12 mouse cellular contexts compared by ENCODE assay signal in genomic region chr1:39731543-39731942, GRCm38 (mm10). TPM values are rescaled to one million over a fixed set of nuclear protein-coding genes. Genes with fewer than 3 reads are reported as not detected.
DNase-seq lines count a peak whose midpoint lies in the region; ATAC-seq and TF ChIP-seq lines count a peak whose summit lies in the region.
"Had no signal": no experiment of that assay in that cellular context is flagged by ENCODE, and none has a peak within 500 bp of the region (broad histone marks: within the 10 kb centered on the region; RNA-seq: fewer than 3 reads in every experiment).

No protein-coding gene starts in this region.

- H3K9ac ChIP-seq in liver, adult 2 months (ENCODE audit: low read depth, low read length) = no peak overlapping the region
- H3K9ac ChIP-seq in liver, embryonic 11.5 days (ENCODE audit: low read depth, low read length) = no peak overlapping the region
- H3K9ac ChIP-seq in kidney, embryonic 14.5 days (ENCODE audit: low read depth, low read length) = no peak overlapping the region
- H3K9ac ChIP-seq: embryonic facial prominence, embryonic 13.5 days; neural tube, embryonic 12.5 days had no signal

- no peak for TF ChIP-seq CTCF in liver, adult 2 months (IDR thresholded peaks at IDR 0.05; ENCODE audit: low read depth, low read length)

- no peaks in the 10 kb centered on the region for H3K9me3 ChIP-seq in liver, embryonic 11.5 days (ENCODE audit: control insufficient read depth, low read length)
- peaks cover 5% of the 10 kb centered on the region; the same call in 1 of the 2 replicates for H3K9me3 ChIP-seq in embryonic facial prominence, embryonic 10.5 days
- H3K9me3 ChIP-seq in kidney, embryonic 14.5 days (ENCODE audit: control insufficient read depth, low read length) = no peaks in the 10 kb centered on the region
- H3K9me3 ChIP-seq: embryonic facial prominence, embryonic 13.5 days; neural tube, embryonic 12.5 days had no signal

- no peak for ATAC-seq in liver, embryonic 11.5 days (replicated peaks; ENCODE audit: low FRiP score)
- no peak for ATAC-seq in kidney, embryonic 14.5 days (ENCODE audit: low FRiP score, low TSS enrichment)

- peaks cover 2% of the 10 kb centered on the region; the same call in 1 of the 2 replicates for H3K4me1 ChIP-seq in liver, adult 2 months (ENCODE audit: control insufficient read depth, insufficient read depth, low read length)
- H3K4me1 ChIP-seq in liver, embryonic 11.5 days (replicated peaks; ENCODE audit: control insufficient read depth, insufficient read depth, low read length) = peaks cover 20% of the 10 kb centered on the region
- peaks cover 49% of the 10 kb centered on the region for H3K4me1 ChIP-seq in embryonic facial prominence, embryonic 10.5 days
- peaks cover 16% of the 10 kb centered on the region for H3K4me1 ChIP-seq in kidney, embryonic 14.5 days (ENCODE audit: control insufficient read depth, insufficient read depth, low read length)

- no peaks in the 10 kb centered on the region for H3K27me3 ChIP-seq in liver, adult 2 months (ENCODE audit: control insufficient read depth, insufficient read depth, low read length)
- H3K27me3 ChIP-seq in liver, embryonic 11.5 days (replicated peaks; ENCODE audit: control insufficient read depth, insufficient read depth, low read length) = no peaks in the 10 kb centered on the region
- peaks cover 20% of the 10 kb centered on the region for H3K27me3 ChIP-seq in embryonic facial prominence, embryonic 10.5 days (replicated peaks; ENCODE audit: low read depth, poor library complexity, severe bottlenecking)
- no peaks in the 10 kb centered on the region for H3K27me3 ChIP-seq in kidney, embryonic 14.5 days (ENCODE audit: control insufficient read depth, insufficient read depth, low read length)
- H3K27me3 ChIP-seq: embryonic facial prominence, embryonic 13.5 days; neural tube, embryonic 12.5 days had no signal

- H3K36me3 ChIP-seq in liver, adult 2 months (ENCODE audit: control insufficient read depth, insufficient read depth, low read length) = no peaks in the 10 kb centered on the region
- no peaks in the 10 kb centered on the region for H3K36me3 ChIP-seq in liver, embryonic 11.5 days (ENCODE audit: control insufficient read depth, insufficient read depth, low read length)
- no peaks in the 10 kb centered on the region for H3K36me3 ChIP-seq in embryonic facial prominence, embryonic 10.5 days (replicated peaks)
- no peaks in the 10 kb centered on the region for H3K36me3 ChIP-seq in kidney, embryonic 14.5 days (ENCODE audit: control insufficient read depth, insufficient read depth, low read length)
- H3K36me3 ChIP-seq: embryonic facial prominence, embryonic 13.5 days; neural tube, embryonic 12.5 days had no signal

- H3K27ac ChIP-seq in liver, adult 2 months (replicated peaks; ENCODE audit: insufficient read depth, low read depth, low read length) = no peak overlapping the region; the same call in none of the 2 replicates
- no peak overlapping the region for H3K27ac ChIP-seq in liver, embryonic 11.5 days (ENCODE audit: low read depth, low read length)
- peak overlapping the region; percentile 67; the same call in 1 of the 2 replicates for H3K27ac ChIP-seq in embryonic facial prominence, embryonic 10.5 days (replicated peaks)
- H3K27ac ChIP-seq in kidney, embryonic 14.5 days (ENCODE audit: low read depth, low read length) = peak overlapping the region; percentile 14; the same call in 1 of the 2 replicates
- H3K27ac ChIP-seq: embryonic facial prominence, embryonic 13.5 days; neural tube, embryonic 12.5 days had no signal

- no peaks in the 10 kb centered on the region for H3K79me2 ChIP-seq in liver, adult 2 months (ENCODE audit: control insufficient read depth, insufficient read depth, low read length)

- 19% methylated on average over 9 of the region's 9 CpGs for WGBS in liver, adult 2 months
- 22% methylated on average over 9 of the region's 9 CpGs for WGBS in liver, embryonic 11.5 days
- WGBS in embryonic facial prominence, embryonic 10.5 days = 27% methylated on average over 9 of the region's 9 CpGs
- WGBS in kidney, embryonic 14.5 days = 18% methylated on average over 9 of the region's 9 CpGs

- peak; percentile 28 for DNase-seq in liver, adult 2 months (ENCODE audit: extremely low read depth, low read depth, low spot score)
- no peak for DNase-seq in liver, embryonic 11.5 days (ENCODE audit: low spot score)
- no peak for DNase-seq in embryonic facial prominence, embryonic 10.5 days (ENCODE audit: low spot score)
- peak; percentile 49 for DNase-seq in lung, postnatal 10 days
- no peak for DNase-seq in spleen, postnatal 10 days (ENCODE audit: low spot score in 2 of 2)
- no peak for DNase-seq in spleen, postnatal 4 days (ENCODE audit: low spot score in 2 of 2)
- DNase-seq: right cerebral cortex, postnatal 25 days had no signal

- no peak overlapping the region for H3K4me3 ChIP-seq in liver, adult 2 months (ENCODE audit: insufficient read depth, low read depth, low read length)
- no peak overlapping the region for H3K4me3 ChIP-seq in liver, embryonic 11.5 days (ENCODE audit: low read depth, low read length)
- H3K4me3 ChIP-seq in embryonic facial prominence, embryonic 10.5 days = no peak overlapping the region
- no peak overlapping the region for H3K4me3 ChIP-seq in kidney, embryonic 14.5 days (ENCODE audit: low read length)
- H3K4me3 ChIP-seq: embryonic facial prominence, embryonic 13.5 days; neural tube, embryonic 12.5 days had no signal

- H3K4me2 ChIP-seq in liver, embryonic 11.5 days = no peak overlapping the region; the same call in 1 of the 2 replicates
- H3K4me2 ChIP-seq in kidney, embryonic 14.5 days (replicated peaks; ENCODE audit: low read depth, low read length) = no peak overlapping the region
- H3K4me2 ChIP-seq: embryonic facial prominence, embryonic 13.5 days; neural tube, embryonic 12.5 days had no signal

- no peak for TF ChIP-seq POLR2A in liver, adult 2 months (IDR thresholded peaks at IDR 0.05; ENCODE audit: extremely low read depth, insufficient read depth, low read length)

RNA-seq across cellular contexts. Expression of gene Rfx8, which starts 10.7 kb away (rescaled TPM):
- total RNA-seq in liver, adult 2 months (2014; rRNA removed) = 0.09 TPM in 1 of 2 replicates, not detected in the other
- polyA plus RNA-seq in liver, adult 2 months (2012; rRNA removed) = 0.04 TPM in 1 of 2 replicates, not detected in the other
- 0.17 and 0.53 TPM in 2 replicates for polyA plus RNA-seq in liver, embryonic 11.5 days (2014; fragmentation: Nextera tagmentation; extraction: Ambion mirVana)
- polyA plus RNA-seq in embryonic facial prominence, embryonic 10.5 days (2016; fragmentation: Nextera tagmentation; extraction: Ambion mirVana) = 0.43 and 0.56 TPM in 2 replicates
- polyA plus RNA-seq in kidney, embryonic 14.5 days (2014; fragmentation: Nextera tagmentation; extraction: Ambion mirVana) = 0.18 TPM in 1 of 2 replicates, not detected in the other
- total RNA-seq: megakaryocyte-erythroid progenitor cell, adult 5-6 weeks had no signal
- polyA plus RNA-seq: large intestine, adult 2 months; neural tube, embryonic 12.5 days had no signal

Comparison
In these comparisons a context has a peak if more than half of its experiments do, and no peak if none do; other contexts are left out.
1. DNase-seq: peak in liver, adult 2 months (single experiment) and lung, postnatal 10 days (single experiment); none in liver, embryonic 11.5 days (single experiment), embryonic facial prominence, embryonic 10.5 days (single experiment), spleen, postnatal 10 days (0 of 2) and spleen, postnatal 4 days (0 of 2).
2. H3K27ac ChIP-seq: peak in embryonic facial prominence, embryonic 10.5 days (single experiment) and kidney, embryonic 14.5 days (single experiment); none in liver, adult 2 months (single experiment) and liver, embryonic 11.5 days (single experiment).